Mouse (Mus musculus) effector memory CD4-positive, alpha-beta T cell, adult 5 months (primary cell): ENCODE data around the gene Gm3448. TPM values are rescaled to one million over a fixed set of nuclear protein-coding genes. Genes with fewer than 3 reads are reported as not detected.

ENCODE experiments used
- polyA plus RNA-seq: library from polyadenylated mRNA; unstranded; fragments of 100-300 nt; shearing (Covaris generic); gene quantifications from one replicate; pipeline ENCODE4 v1.2.1, GENCODE M21; 2017

Gene Gm3448
- 0.77 TPM for polyA plus RNA-seq

GRCm38 (mm10) chr17:15041175-15041729 lies at the start of gene Gm3448, which contains the start of the genes Ermard and Tcte3:
Gene Gm3448, minus strand, starts transcription at chr17:15041537.
Gene Ermard, plus strand, starts transcription at chr17:15041208.
Gene Tcte3, minus strand, starts transcription at chr17:15041488.

GRCm38 (mm10) chr17:15009706-15010413 lies 31.5 kb downstream of the Gm3448 start, which contains the start of gene Gm3435:
Gene Gm3435, plus strand, starts transcription at chr17:15010176.

GRCm38 (mm10) chr17:14978362-14979038 lies 62.8 kb downstream of the Gm3448 start, which contains the start of the genes 9030025P20Rik and Gm3417:
Gene 9030025P20Rik, plus strand, starts transcription at chr17:14978468.
Gene Gm3417, minus strand, starts transcription at chr17:14978790.

GRCm38 (mm10) chr17:14960951-14961556 lies 80.3 kb downstream of the Gm3448 start, which contains the start of gene Phf10:
Gene Phf10, minus strand, starts transcription at chr17:14961273.

Other genes with a start within 250 kb of the Gm3448 start
- gene Wdr27, start 98.4 kb downstream of the Gm3448 start, polyA plus RNA-seq = 0.91 TPM
- 19.4 TPM for gene 1600012H06Rik, start 98.4 kb downstream of the Gm3448 start, polyA plus RNA-seq
- gene Phf10, start 80.3 kb downstream of the Gm3448 start, polyA plus RNA-seq = 30.2 TPM
- gene 9030025P20Rik, start 63.1 kb downstream of the Gm3448 start, polyA plus RNA-seq = 11.6 TPM
- gene Gm3417, start 62.7 kb downstream of the Gm3448 start, polyA plus RNA-seq = 1.2 TPM
- 3.0 TPM for gene Gm3435, start 31.4 kb downstream of the Gm3448 start, polyA plus RNA-seq
- 77.1 TPM for gene Ermard, start 329 bp downstream of the Gm3448 start, polyA plus RNA-seq
- gene Tcte3, start within 50 bp of the Gm3448 start, polyA plus RNA-seq = not detected